Mouse (Mus musculus) intestine, embryonic 16.5 days (tissue): ENCODE data around the gene Tmed9. TPM values are rescaled to one million over a fixed set of nuclear protein-coding genes. Genes with fewer than 3 reads are reported as not detected.

Experiments
- ATAC-seq: fragments of 200-750 bp; cut with Nextera tagmentation; 2 replicates; pipeline ENCODE4 v1.8.0; 2017; ENCODE audit warnings: moderate TSS enrichment, moderate library complexity
- H3K27ac ChIP-seq: fragments of 300-500 bp; sonication (generic); 2 replicates; pipeline ENCODE4 v1.5.1; 2014; ENCODE audit warnings: mild to moderate bottlenecking, low read length
- H3K27me3 ChIP-seq: fragments of 300-500 bp; sonication (generic); replicated peaks from 2 replicates; pipeline ENCODE4 v1.6.1; 2014; ENCODE audit warnings: low read length, control low read depth, mixed read lengths; ENCODE audit not compliant: control insufficient read depth, insufficient read depth
- H3K36me3 ChIP-seq: fragments of 300-500 bp; sonication (generic); 2 replicates; pipeline ENCODE4 v1.6.1; 2014; ENCODE audit warnings: low read length, control low read depth; ENCODE audit not compliant: control insufficient read depth, insufficient read depth
- H3K4me1 ChIP-seq: fragments of 300-500 bp; sonication (generic); 2 replicates; pipeline ENCODE4 v1.6.1; 2014; ENCODE audit warnings: low read length, control low read depth, mixed read lengths; ENCODE audit not compliant: control insufficient read depth, insufficient read depth
- H3K4me2 ChIP-seq: fragments of 300-500 bp; sonication (generic); 2 replicates; pipeline ENCODE4 v1.6.1; 2014; ENCODE audit warnings: low read depth, low read length, control low read depth
- H3K4me3 ChIP-seq: fragments of 300-500 bp; sonication (generic); 2 replicates; pipeline ENCODE4 v1.5.1; 2014; ENCODE audit warnings: mild to moderate bottlenecking, low read length
- H3K9ac ChIP-seq: fragments of 300-500 bp; sonication (generic); 2 replicates; pipeline ENCODE4 v1.6.1; 2014; ENCODE audit warnings: low read depth, low read length
- H3K9me3 ChIP-seq: fragments of 300-500 bp; sonication (generic); 2 replicates; pipeline ENCODE4 v1.6.1; 2016; ENCODE audit warnings: low read length, control low read depth; ENCODE audit not compliant: control insufficient read depth
- WGBS: fragments of 180-500 bp; shearing (Covaris S2); extraction: QIAGEN DNeasy Blood & Tissue Kit; methylation state at CpG from one replicate; pipeline ENCODE4 v1.1.7; 2014; 5-methylcytosine and 5-hydroxymethylcytosine counted together
- polyA plus RNA-seq: library from polyadenylated mRNA; unstranded; fragments of >200 nt; fragmentation: Nextera tagmentation; extraction: Ambion mirVana; gene quantifications from 2 replicates; pipeline ENCODE4 v1.2.1, GENCODE M21; 2015

The Tmed9 gene
- 121 and 131 TPM in 2 replicates for polyA plus RNA-seq

GRCm38 (mm10) chr13:55573432-55573831, at the start of gene Tmed9:
Tmed9 (plus strand) TSS chr13:55573732.
- H3K9ac ChIP-seq, result no peak within 1 kb of the TSS
- no peaks in the 10 kb centered on the region for H3K36me3 ChIP-seq
- no peak within 1 kb of the TSS for H3K27ac ChIP-seq
- H3K27me3 ChIP-seq, result no peaks in the 10 kb centered on the region
- H3K4me1 ChIP-seq, result peaks cover 8% of the 10 kb centered on the region
- WGBS, result 98% methylated on average over 2 of the region's 2 CpGs
- no peak within 1 kb of the TSS for H3K4me2 ChIP-seq
- no peak for ATAC-seq
- H3K4me3 ChIP-seq, result no peak within 1 kb of the TSS
- 0 out of 2 replicates have a peak, but pooled peaks cover 5% of the 10 kb centered on the region for H3K9me3 ChIP-seq

- H3K27ac ChIP-seq, result no peak overlapping the region
- no peak for ATAC-seq
- H3K9me3 ChIP-seq, result no peaks in the 10 kb centered on the region
- no peak overlapping the region for H3K9ac ChIP-seq
- H3K4me3 ChIP-seq, result no peak overlapping the region
- WGBS, result 90% methylated on average over 23 of the region's 23 CpGs
- H3K36me3 ChIP-seq, result no peaks in the 10 kb centered on the region
- H3K4me1 ChIP-seq, result no peaks in the 10 kb centered on the region
- no peaks in the 10 kb centered on the region for H3K27me3 ChIP-seq
- no peak overlapping the region for H3K4me2 ChIP-seq
These were observed 49.5 kb upstream of the Tmed9 start for GRCm38 (mm10) chr13:55523951-55524600.

GRCm38 (mm10) chr13:55525733-55526553, 47.6 kb upstream of the Tmed9 start:
- H3K4me3 ChIP-seq, result no peak overlapping the region
- no peaks in the 10 kb centered on the region for H3K27me3 ChIP-seq
- no peak overlapping the region for H3K9ac ChIP-seq
- no peak overlapping the region; the same call in 1 of the 2 replicates for H3K27ac ChIP-seq
- peaks cover 12% of the 10 kb centered on the region for H3K36me3 ChIP-seq
- no peak overlapping the region for H3K4me2 ChIP-seq
- no peaks in the 10 kb centered on the region for H3K9me3 ChIP-seq
- no peak for ATAC-seq
- H3K4me1 ChIP-seq, result no peaks in the 10 kb centered on the region
- 78% methylated on average over 16 of the region's 16 CpGs for WGBS

GRCm38 (mm10) chr13:55527212-55527611, 46.3 kb upstream of the Tmed9 start:
- Histone ChIP-seq H3K27me3 (no peaks in the 10 kb centered on the region), H3K4me1 (no peaks in the 10 kb centered on the region), H3K9ac (no peak overlapping the region), H3K4me2 (no peak overlapping the region), H3K9me3 (no peaks in the 10 kb centered on the region), H3K36me3 (peaks cover 21% of the 10 kb centered on the region), H3K27ac (no peak overlapping the region), H3K4me3 (no peak overlapping the region)
- WGBS, result 85% methylated on average over 16 of the region's 16 CpGs
- no peak for ATAC-seq

- 81% methylated on average over 18 of the region's 18 CpGs for WGBS
- peaks cover 26% of the 10 kb centered on the region for H3K36me3 ChIP-seq
- H3K27me3 ChIP-seq, result no peaks in the 10 kb centered on the region
- no peak overlapping the region for H3K4me3 ChIP-seq
- ATAC-seq, result no peak
- no peaks in the 10 kb centered on the region for H3K9me3 ChIP-seq
- H3K4me2 ChIP-seq, result no peak overlapping the region
- H3K9ac ChIP-seq, result no peak overlapping the region
- H3K4me1 ChIP-seq, result no peaks in the 10 kb centered on the region
- no peak overlapping the region for H3K27ac ChIP-seq
These were observed 45.4 kb upstream of the Tmed9 start for GRCm38 (mm10) chr13:55527834-55528772.

- Histone ChIP-seq H3K4me1 (no peaks in the 10 kb centered on the region), H3K27me3 (no peaks in the 10 kb centered on the region), H3K9me3 (no peaks in the 10 kb centered on the region), H3K27ac (no peak within 1 kb of the TSS), H3K4me2 (no peak within 1 kb of the TSS), H3K4me3 (no peak within 1 kb of the TSS), H3K9ac (no peak within 1 kb of the TSS), H3K36me3 (peaks cover 30% of the 10 kb centered on the region)
- 80% methylated on average over 8 of the region's 8 CpGs for WGBS
- ATAC-seq, result 0 out of 2 replicates have a peak, but pooled peaks have one; percentile 34
These were observed 44.2 kb upstream of the Tmed9 start, which contains the start of gene Dok3 for GRCm38 (mm10) chr13:55529198-55529915. Dok3 (minus strand) TSS chr13:55529296.

GRCm38 (mm10) chr13:55535191-55535590, 38.3 kb upstream of the Tmed9 start:
- Histone ChIP-seq H3K36me3 (peaks cover 26% of the 10 kb centered on the region), H3K9ac (peak overlapping the region; percentile 86; the same call in 1 of the 2 replicates), H3K4me3 (peak overlapping the region; percentile 91), H3K4me2 (peak overlapping the region; percentile 88), H3K9me3 (no peaks in the 10 kb centered on the region), H3K27me3 (no peaks in the 10 kb centered on the region), H3K4me1 (peaks cover 14% of the 10 kb centered on the region), H3K27ac (no peak overlapping the region)
- 94% methylated on average over 15 of the region's 15 CpGs for WGBS
- ATAC-seq, result no peak

- 13% methylated on average over 17 of the region's 17 CpGs for WGBS
- H3K4me1 ChIP-seq, result peaks cover 14% of the 10 kb centered on the region
- peak overlapping the region; percentile 86 for H3K9ac ChIP-seq
- H3K4me3 ChIP-seq, result peak overlapping the region; percentile 91
- H3K9me3 ChIP-seq, result no peaks in the 10 kb centered on the region
- no peaks in the 10 kb centered on the region for H3K27me3 ChIP-seq
- H3K27ac ChIP-seq, result no peak overlapping the region
- ATAC-seq, result peak; percentile 21; the same call in 1 of the 2 replicates
- H3K36me3 ChIP-seq, result peaks cover 21% of the 10 kb centered on the region
- peak overlapping the region; percentile 88 for H3K4me2 ChIP-seq
These were observed 37.7 kb upstream of the Tmed9 start for GRCm38 (mm10) chr13:55535796-55536193.
